Mouse (Mus musculus) left cerebral cortex, postnatal 25 days (tissue): ENCODE measurements around the gene Cdh3. TPM values are rescaled to one million over a fixed set of nuclear protein-coding genes. Genes with fewer than 3 reads are reported as not detected.

Experiments used
- DNase-seq, 2 experiments: peaks; one replicate each; pipeline ENCODE4 v3.0.0; 2022; ENCODE audit warnings: low spot score in 2 of 2, mixed read lengths in 1 of 2
- intact Hi-C: fragments of 180-260 bp; cut with DNase I; formaldehyde crosslinking; loops from one replicate; pipeline ENCODE4 v1.15.1; 2025
- total RNA-seq, 2 experiments: library from RNA; stranded (reverse); gene quantifications; 2 replicates each; pipeline ENCODE4 v1.2.3; 2021

Gene Cdh3
- total RNA-seq: under 1 TPM; 0.34 to 0.64 TPM

DNA sequence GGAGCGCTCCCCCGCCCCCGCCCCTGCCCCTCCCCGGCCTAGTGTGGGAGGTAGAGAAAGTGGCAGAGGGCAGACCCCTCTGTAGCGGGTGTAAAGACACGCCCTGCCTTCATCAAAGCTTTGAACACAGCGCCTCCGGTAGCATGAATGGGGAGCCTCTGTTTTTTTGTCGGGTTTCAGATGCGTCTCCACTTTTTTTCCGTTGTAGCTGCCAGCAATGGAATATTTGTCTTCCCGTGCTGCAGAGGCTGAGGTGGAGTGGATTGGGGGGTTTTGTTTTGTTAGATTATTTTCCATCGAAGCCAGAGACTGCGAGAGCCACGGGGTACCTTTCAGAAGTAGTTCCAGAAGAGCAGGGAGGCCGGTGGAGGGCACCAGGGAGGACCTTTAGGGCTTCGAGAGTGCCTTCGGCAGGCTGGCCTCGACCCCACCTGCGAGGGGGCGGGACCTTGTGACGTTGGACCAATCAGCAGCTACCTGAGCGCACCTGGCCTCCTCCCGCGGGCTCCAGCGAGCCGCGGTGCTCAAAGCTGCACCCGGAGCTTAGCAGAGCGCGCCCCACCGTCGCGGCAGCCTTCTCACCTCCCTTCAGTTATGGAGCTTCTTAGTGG lies at the start of gene Cdh3:
Gene Cdh3, plus strand, starts transcription at position 527 of the 611 bp plus-strand sequence.
- DNase-seq: no peak
- intact Hi-C loops: no loop called here

GRCm38 (mm10) chr8:106462131-106462530 lies 48.6 kb upstream of the Cdh3 start:
- no peak for DNase-seq
- intact Hi-C loops: no loop called here

DNA sequence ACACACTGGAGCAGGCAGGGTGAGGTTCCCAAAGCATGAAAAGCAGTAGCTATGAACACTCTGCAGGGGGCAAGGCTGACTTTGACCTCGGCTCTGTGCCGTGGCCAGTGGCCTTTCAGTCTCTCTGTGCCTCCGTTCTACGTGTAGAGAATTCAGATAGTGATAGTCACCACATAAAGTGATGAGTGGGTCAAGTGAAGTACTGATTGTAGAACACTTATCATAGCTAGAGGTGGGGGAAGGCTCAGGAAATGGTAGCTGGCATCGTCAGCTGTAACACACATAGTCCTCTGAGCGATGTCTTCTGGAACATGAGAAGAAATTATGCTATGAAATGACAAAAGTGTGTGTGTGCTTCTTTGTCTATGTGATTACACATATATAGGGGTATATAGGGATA lies 46.9 kb upstream of the Cdh3 start:
- no peak for DNase-seq

DNA sequence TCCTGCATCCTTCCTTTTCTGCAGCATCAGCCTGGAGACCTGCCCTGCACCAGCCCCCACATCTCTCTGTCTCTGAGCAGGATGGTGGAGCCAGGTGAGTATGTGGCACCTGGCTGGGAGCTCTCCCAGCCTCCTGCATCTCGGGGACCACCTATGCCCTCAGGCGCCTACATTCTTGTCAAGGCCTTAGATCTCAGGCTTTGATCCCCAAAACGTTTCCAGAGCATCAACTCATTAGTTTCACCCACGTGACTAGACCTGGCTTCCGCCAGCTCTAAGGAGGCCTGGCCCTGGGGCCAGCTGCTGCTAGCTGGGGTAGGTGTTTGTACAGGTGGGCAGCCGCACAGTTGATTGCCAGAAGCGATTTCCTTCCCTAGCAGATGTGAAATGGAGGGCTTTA lies 41.2 kb upstream of the Cdh3 start:
- DNase-seq: no peak
- intact Hi-C loops: no loop called here

More for the DNA sequence above, 46.9 kb upstream of the Cdh3 start:
- intact Hi-C loops: no loop called here

GRCm38 (mm10) chr8:106474001-106474400 lies 36.7 kb upstream of the Cdh3 start:
- intact Hi-C loops: no loop called here
- DNase-seq: no peak

DNA sequence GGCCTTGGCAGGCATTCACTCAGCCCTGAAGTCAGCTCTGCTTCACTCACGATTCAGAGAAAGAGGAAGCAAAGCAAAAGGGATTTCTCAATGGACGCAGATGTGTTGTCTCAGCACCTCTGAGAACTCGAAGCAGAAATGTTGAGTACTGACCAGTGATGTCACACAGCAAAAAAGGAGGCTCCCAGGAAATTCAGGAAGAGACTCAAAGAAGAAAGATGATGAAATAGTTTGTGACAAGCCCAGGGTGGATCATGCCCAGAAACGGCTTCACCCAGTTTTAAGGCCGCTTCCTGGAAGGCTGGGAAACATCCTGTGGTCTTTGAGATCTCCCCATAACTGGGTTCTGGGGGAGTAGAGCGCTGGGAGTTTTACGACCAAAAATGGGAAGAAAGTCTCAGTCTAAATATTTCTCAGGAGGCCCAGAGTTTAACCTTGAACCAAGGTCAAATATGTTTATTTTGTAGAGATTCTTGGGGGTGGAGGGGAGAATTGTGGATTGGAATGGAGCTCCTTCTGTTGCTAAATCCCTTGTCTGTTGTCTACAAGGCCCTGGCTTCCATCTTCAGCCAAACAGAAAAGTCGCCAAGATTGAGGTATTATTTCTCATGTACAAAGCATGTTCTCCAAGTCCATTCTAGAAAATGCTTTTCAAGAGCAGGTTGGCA lies 10.5 kb upstream of the Cdh3 start, which contains the start of gene 6030452D12Rik:
Gene 6030452D12Rik, plus strand, starts transcription at position 505 of the 668 bp plus-strand sequence.
- no peak for DNase-seq
- intact Hi-C loops: no loop called here

DNA sequence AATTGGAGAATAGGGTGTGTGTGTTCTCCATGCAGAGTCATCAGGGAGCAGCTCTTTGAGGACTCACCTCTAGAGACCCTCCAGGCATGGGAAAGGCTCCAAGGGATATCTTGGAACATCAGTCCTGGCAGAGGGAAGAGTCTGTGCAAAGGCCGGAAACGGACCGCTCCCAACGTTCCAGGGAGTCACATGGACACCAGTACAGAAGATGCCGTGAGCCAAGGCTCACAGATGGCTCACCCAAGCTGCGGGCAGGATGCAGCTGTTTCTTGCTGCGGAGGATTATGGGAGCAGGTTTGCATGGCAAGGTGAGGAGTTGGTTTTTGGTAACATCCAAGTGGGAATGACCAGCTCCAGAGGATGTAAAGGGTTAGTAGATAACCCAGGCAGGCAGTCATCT lies 6.5 kb upstream of the Cdh3 start:
- intact Hi-C loops: no loop called here
- no peak for DNase-seq

- intact Hi-C loops: no loop called here
Measured at GRCm38 (mm10) chr8:106505328-106505965, 5.2 kb upstream of the Cdh3 start.

DNA sequence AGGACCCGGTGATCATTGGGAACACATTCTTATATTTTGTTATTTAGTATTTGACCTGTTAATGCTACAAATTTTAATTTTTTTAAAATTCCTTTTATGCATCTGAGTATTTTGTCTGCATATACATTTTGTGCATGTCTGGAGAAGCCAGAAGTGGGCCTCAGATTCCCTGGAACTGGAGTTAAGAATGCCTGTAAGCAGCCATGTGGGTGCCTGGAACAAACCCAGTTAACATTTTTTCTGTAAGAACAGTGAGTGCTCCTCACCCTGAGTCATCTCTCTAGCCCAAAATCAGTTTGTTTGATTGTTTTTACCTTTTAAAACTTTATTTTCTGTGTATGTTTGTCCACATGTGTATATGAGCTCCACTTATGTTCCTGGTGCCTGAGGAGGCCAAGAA lies 4.6 kb upstream of the Cdh3 start:
- intact Hi-C loops: no loop called here
- DNase-seq: no peak

More at GRCm38 (mm10) chr8:106505328-106505965, 5.2 kb upstream of the Cdh3 start:
- DNase-seq: no peak

DNA sequence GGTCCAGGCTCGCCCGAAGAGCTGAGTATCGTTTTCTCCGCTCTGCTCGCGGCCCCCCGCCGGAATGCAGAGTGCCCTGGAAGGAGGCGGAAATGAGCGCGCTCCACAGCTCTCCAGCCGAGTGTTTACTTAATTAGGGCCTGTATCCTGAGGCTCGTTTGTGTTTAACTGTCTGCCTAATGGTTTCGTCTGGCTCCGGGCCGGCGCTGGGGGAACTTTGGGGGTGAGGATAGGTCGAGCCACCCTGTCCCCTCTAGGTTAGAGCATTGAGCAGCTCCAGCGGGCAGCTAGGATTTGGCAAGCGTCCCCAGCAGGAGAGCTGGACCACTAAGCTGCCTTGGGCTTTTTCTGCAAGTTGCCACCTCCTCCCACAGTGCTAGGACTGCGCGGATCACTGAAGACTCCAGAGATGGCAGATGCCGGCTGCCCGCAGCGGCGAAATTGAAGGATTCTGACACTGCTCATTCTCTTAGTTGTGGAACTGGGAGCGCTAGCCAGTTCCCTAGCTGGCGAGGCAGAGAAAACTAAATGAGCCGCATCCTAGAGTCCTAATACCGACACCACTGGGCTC lies 2.8 kb upstream of the Cdh3 start:
- intact Hi-C loops: no loop called here
- DNase-seq: peak; percentile 17 to 47

- DNase-seq: no peak
- intact Hi-C loops: no loop called here
Measured at GRCm38 (mm10) chr8:106508456-106508855, 2.2 kb upstream of the Cdh3 start.

DNA sequence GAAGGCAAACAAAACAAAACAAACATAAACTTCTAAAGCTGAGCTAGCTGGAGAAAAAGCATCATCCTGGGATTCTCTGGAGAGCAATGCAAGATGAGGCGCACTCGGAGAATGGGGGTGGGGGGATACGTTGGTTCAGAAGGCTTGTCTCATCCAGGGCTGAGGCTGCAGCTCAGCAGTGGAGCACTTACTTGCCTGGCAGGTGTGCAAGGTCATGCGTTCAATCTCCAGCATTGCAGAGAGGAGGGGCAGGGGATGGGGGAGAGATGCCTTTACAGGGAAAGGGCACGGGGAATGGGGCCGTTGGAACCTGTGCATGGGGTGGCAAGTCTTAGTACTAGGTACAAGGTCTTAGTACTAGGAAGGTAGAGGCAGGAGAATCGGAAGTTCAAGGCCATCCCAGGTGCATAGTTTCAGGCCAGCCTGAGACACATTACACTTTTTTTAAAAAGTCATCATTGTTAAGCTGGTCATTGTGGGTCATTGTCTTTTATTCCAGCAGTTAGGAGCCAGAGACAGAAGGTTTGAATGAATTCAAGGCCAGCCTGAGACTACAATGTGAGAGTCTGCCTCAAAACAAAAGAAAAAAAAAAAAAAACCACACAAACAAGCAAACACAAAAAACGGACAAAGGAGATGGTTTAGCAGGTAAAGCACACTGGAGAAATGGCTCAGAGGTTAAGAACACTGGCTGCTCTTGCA lies 1.5 kb upstream of the Cdh3 start:
- DNase-seq: no peak
- intact Hi-C loops: no loop called here

- no peak for DNase-seq
- intact Hi-C loops: no loop called here
Measured at GRCm38 (mm10) chr8:106511065-106511501, 392 bp downstream of the Cdh3 start.

DNA sequence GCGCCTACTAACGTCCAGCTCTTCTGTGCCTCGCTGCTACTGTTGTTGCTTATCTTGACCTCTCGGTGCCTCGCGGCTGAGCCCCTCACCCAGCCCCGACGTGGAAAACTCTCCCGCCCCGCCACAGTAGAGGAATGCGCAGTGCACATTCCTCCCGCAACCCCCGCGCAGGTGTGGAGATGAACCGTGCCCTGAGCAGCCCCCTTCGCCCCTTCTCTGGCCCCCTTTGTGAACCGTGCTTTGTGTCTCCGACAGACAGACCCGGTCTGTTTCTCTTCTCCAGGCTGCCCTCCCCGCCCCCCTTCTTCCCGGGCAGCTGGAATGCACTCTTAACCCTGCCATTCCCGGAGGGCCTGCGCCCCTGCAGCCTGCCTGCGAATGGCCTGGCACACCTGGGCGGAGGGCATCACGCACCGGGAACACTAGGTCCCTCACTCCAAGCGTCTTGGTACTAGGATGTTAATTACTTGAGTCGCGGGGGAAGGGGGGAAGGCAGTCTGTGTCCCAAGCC lies 895 bp downstream of the Cdh3 start:
- DNase-seq: no peak
- intact Hi-C loops: no loop called here

DNA sequence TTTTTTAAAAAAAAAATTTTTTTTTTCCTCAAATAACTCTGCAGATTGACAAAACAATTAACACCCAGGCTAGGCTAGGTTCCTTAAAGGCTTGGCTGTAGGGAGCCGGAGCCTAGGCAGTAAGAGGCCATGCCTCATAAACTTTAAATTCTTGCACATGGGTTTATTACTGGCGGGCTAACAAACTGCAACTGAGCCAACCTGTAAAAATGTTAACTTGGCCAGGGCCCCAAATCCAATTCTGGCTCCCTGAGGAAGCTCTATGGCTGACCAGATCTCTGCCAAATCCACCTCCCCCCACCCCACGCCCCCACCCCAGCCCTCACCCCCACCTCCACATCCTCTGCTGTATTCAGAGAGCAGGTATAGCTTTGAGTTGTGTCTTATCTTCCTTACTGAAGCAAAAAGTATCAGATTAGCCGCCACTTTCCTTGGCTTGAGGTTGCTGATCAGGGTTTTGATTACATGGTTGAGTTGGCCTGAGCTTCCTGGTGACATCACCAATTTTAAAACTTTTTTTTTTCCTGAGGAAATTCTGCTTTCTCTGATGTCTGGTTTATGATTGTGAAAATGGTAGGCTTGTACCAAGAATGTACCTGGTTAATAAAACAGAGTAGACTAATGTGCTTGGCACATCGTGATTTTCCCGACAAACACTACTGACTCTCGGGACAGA lies 1.9 kb downstream of the Cdh3 start:
- intact Hi-C loops: no loop called here
- DNase-seq: no peak

GRCm38 (mm10) chr8:106515946-106516479 lies 5.3 kb downstream of the Cdh3 start:
- no peak for DNase-seq
- intact Hi-C loops: no loop called here

- intact Hi-C loops: no loop called here
- DNase-seq: no peak
Measured at GRCm38 (mm10) chr8:106516581-106516980, 5.9 kb downstream of the Cdh3 start.

GRCm38 (mm10) chr8:106518763-106519162 lies 8.1 kb downstream of the Cdh3 start:
- intact Hi-C loops: no loop called here
- DNase-seq: no peak

GRCm38 (mm10) chr8:106520578-106520977 lies 9.9 kb downstream of the Cdh3 start:
- DNase-seq: no peak
- intact Hi-C loops: no loop called here
